Mouse (Mus musculus): ENCODE results near the gene Btbd2.
A peak's percentile ranks its signal among the peaks of the same experiment; 100 is the strongest.

Gene Btbd2

GRCm38 (mm10) chr10:80656863-80657623, at the start of gene Btbd2:
Btbd2 (minus strand) TSS chr10:80657071.
- peak in 1 of 2 experiments; percentile 58 for DNase-seq

GRCm38 (mm10) chr10:80705479-80705878, 48.6 kb upstream of the Btbd2 start:
- no peak for DNase-seq

GRCm38 (mm10) chr10:80705033-80705432, 48.2 kb upstream of the Btbd2 start:
- DNase-seq: no peak

DNA sequence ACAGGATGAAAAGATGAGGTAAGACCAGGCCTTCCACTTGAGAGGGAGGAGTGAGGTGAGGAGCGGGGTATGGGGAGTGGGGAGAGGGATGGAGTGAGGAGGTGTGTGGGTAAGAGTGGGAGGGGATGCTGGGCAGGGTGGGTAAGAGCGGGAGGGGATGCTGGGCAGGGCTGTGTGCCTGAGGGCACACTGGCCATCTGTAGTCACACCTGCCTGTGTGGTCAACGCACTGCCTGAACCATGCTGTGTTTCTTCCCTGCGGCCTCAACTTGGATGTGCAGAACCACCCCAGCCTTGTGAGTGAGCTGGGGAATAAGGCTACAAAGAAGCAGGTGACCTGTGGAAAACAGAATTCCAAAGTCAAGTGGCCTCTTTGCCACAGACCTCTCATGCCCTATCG, 47.5 kb upstream of the Btbd2 start:
- no peak for DNase-seq

DNA sequence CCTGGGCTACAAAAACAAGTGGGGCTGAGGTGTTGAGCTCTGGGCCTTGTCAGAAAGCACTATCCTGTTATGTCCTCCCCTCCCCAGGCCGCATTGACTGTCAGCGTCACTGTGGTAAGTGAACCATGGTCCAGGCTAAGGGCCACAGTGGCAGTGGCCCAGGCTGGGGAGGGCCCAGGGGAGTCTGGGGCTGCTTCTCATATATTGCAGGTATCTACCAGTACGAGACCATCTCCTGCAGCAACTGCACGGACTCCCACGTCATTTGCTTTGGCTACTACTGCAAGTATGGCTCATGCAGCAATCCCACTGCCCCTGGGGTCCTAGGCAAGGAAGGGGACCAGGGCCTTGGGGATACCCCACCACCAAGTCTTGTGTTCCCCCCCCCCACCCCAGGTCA, 46.8 kb upstream of the Btbd2 start:
- no peak for DNase-seq

- peak; percentile 84 to 92 for DNase-seq
These were observed 45.9 kb upstream of the Btbd2 start for GRCm38 (mm10) chr10:80702536-80703390.

DNA sequence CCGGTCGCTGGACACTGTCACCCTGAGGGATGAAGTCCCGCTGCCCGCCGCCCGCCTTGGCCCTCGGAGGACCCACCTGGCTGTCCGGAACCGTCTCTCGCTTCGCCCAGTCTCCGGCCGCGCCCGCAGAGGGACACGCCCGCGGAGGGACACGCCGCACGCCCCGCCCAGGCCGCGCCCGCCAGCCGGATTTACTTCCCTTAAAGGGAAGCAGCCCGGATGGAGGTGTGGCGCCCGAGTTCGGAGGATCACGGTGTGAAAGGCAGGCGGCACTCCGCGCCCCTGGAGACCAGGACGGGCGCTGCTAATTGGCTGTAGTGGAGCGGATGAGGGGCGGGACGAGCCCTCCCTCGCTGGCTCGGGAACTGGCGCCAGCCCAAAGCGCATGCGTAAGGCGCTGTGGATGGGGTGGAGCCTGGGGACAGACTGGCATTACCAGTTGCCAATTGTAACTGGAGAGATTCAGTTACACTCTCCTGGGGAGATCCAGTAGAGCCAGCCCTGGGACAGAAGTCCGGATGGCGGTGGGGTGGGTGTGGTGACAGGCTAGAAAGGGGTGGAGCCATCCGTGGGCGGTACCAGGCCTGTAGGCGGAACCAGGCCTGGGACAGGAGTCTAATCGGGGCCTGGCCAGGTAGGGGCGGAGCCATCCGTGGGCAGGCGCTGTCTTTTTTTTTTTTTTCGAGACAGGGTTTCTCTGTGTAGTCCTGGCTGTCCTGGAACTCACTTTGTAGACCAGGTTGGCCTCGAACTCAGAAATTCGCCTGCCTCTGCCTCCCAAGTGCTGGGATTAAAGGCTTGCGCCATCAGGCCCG, 45.1 kb upstream of the Btbd2 start, which contains the start of the genes Mob3a and Izumo4:
Gene Mob3a (minus strand): TSS at position 257 of the 815 bp plus-strand sequence.
Gene Izumo4 (plus strand): TSS at position 464 of the 815 bp plus-strand sequence.
- peak; percentile 100 for DNase-seq

DNA sequence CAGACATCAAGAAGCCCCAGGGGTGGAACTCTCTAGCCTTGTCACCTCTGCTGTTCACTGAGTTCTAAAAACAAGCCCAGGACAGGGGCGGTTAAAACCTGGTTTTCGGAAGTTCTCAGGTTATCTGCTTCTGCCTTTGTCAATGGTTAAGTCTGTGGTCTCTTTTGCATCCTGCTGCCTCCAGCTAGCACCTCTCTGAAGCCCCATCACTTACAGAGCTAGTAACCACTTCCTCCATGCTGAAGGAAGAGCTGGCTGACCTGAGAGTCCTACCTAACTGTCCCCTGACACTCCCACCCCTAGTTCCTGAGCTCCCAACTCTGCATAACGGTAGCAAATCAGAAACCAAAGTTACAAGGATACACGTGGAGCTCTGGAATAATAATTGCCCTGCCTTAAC, 43.9 kb upstream of the Btbd2 start:
- DNase-seq: peak in 1 of 2 experiments; percentile 63

DNA sequence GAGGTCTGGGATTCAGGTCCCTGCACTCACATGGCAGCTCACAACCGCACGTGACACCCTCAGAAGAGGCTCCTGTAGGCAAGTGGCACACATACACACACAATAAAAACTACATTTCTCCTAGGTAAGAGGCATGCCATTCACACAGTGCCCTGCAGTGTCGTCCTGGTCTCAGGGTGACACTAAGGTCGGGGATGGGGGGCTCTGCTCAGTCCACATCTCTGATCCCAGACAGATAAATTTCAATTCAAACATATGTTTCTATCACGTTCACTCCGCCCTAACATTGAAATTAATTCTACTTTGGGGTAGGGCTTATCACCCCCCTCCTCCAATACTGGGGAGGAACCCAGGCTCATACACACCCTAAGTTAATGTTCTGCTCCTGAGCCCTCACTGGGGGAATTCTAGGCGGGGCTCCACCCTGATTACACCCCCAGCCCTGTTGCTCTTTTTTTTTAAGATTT, 43.2 kb upstream of the Btbd2 start:
- no peak for DNase-seq

GRCm38 (mm10) chr10:80698605-80699004, 41.7 kb upstream of the Btbd2 start:
- no peak for DNase-seq

GRCm38 (mm10) chr10:80697812-80698211, 40.9 kb upstream of the Btbd2 start:
- DNase-seq: no peak

- no peak for DNase-seq
These were observed 40.5 kb upstream of the Btbd2 start for GRCm38 (mm10) chr10:80697393-80697787.

- no peak for DNase-seq
These were observed 39.9 kb upstream of the Btbd2 start for GRCm38 (mm10) chr10:80696502-80697392.

GRCm38 (mm10) chr10:80695801-80696501, 39.1 kb upstream of the Btbd2 start:
- peak in 1 of 2 experiments; percentile 59 for DNase-seq

- DNase-seq: peak; percentile 79 to 92
These were observed 38.3 kb upstream of the Btbd2 start for GRCm38 (mm10) chr10:80695186-80695585.

DNA sequence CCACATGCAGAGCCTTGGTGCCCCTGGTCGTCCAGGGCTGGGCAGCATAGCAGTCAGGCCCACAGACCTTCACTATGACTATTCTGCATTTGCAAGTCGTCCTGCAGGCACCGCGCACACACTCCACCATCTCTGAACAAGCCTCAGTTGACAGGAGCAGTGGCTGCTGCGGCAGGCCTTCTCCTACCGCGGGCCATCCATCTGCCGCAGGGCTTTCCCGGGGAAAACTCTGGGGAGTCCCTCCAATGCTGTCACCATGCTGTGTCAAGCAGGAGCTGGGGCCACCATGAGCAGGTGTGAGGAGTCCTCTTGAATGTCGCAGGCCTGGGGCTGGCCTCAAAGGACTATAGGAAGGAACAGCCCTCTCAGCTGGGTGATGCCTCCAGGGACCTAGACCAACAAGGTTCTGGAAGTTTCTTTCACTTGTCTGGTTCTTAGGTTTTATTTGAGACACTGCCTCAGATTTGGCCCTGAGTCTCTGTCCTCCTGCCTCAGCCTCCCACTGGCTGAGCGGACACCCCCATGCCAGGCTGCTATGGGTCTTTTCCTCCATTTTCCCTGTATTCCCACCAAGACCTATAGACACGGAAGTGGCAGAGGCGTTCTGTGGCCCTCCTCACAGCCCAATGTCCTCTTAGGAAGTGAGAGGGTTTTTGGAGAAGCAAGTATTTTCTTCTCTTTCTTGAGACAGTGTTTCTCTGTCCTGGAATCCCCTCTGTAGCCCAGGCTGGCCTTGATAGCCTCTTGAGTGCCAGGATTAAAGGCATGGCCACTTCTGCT, 37.5 kb upstream of the Btbd2 start:
- DNase-seq: no peak

DNA sequence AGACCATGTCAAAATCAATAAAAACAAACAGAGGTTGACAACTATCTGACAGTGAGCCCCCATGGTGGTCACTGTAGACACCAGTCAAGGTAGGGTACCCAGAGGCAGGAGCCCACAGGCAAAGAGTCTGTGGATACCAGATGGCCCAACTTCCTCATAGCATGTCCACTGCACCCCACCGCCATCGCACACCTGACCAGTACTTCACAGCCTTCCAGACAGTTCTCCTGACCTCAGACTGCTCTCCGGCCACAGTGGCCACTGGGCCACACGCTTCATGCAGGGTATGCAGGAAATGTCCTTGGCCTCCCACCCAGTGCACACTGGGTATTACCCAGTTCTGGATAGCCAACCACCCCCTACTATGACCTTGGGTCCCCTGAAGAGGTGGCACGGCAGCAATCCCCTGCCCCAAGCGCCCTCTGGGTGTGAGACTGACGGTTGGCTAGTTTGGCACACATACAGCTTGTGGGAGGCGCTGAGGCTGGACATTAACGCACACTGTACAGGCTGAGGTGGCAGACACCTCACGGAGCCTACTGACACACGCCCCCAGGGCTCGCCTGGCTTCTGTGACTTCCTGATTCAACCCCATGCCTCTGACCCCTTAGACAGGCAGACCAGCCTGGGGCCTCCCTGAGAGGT, 36.7 kb upstream of the Btbd2 start:
- no peak for DNase-seq

DNA sequence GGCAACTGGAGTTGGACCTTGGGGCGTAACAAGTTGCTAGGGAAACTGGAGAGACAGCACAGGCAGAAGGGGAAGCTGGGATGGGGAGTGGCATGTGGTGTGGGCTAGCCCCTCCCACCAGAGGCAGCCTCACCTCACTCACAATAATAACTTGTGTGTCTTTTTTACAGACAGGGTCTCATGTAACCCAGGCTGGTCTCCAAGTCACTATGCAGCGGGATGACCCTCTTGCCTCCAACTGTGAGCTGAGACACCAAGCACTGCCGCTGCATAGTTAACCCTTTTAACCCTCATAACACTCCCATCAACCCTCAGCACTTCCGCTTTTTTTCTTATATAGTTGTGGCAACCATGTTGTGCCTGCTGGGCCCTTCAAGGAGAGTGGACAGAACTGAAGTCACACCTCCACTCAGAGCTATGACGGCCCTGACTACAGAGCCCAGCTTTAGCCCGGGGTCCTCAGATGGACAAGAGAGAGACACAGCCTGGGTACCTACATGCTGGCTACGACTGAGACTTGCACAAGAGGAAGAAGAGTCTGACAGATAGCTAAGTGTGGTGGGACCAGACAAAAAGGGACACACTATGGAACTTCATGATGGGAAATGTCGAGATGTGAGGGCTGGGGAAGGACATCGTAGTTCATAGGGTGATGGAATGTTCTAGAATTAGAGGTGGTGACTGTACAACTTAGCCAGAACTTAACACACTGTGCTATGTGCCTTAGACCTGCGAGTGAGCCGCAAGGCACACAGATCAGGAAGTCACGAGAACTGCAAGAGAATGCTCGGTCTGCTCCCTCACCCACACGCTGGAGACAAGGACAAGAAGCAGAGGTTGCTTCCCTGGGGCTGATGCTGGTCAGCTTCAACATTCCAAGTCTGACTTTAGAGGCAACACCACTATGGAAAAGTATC, 35.6 kb upstream of the Btbd2 start:
- DNase-seq: no peak

Data from thymus, adult 18-20 months (tissue).